Mouse (Mus musculus) heart, postnatal 25 days (tissue): ENCODE measurements around the gene Plekhf1. TPM values are rescaled to one million over a fixed set of nuclear protein-coding genes. Genes with fewer than 3 reads are reported as not detected.

Source experiments
- DNase-seq: peaks from one replicate; pipeline ENCODE4 v3.0.0; 2022; ENCODE audit warnings: low spot score
- intact Hi-C: fragments of 180-260 bp; cut with DNase I; formaldehyde crosslinking; loops from one replicate; pipeline ENCODE4 v1.15.1; 2025
- total RNA-seq, 2 experiments: library from RNA; stranded (reverse); gene quantifications; 2 replicates each; pipeline ENCODE4 v1.2.3; 2021

The Plekhf1 gene
- total RNA-seq, 2 experiments from 2014 or later = 9.5 to 9.9 TPM

GRCm38 (mm10) chr7:38190056-38190835 lies 37.6 kb downstream of the Plekhf1 start:
- no peak for DNase-seq
- intact Hi-C loops = no loop called here

GRCm38 (mm10) chr7:38189136-38189982 lies 38.5 kb downstream of the Plekhf1 start:
- no peak for DNase-seq
- intact Hi-C loops = loop anchor here (5.0 kb wide), 1 partner anchor 1497 kb away; no protein-coding TSS in a partner anchor

- intact Hi-C loops = loop anchor here (5.0 kb wide), 1 partner anchor 1496 kb away; no protein-coding TSS in a partner anchor
Observed at GRCm38 (mm10) chr7:38188281-38189075, 39.3 kb downstream of the Plekhf1 start.

GRCm38 (mm10) chr7:38187796-38188195 lies 40.0 kb downstream of the Plekhf1 start:
- no peak for DNase-seq
- intact Hi-C loops = loop anchor here (5.0 kb wide), 1 partner anchor 1495 kb away; no protein-coding TSS in a partner anchor

More at GRCm38 (mm10) chr7:38188281-38189075, 39.3 kb downstream of the Plekhf1 start:
- DNase-seq = no peak

- intact Hi-C loops = loop anchor here (5.0 kb wide), 1 partner anchor 1495 kb away; no protein-coding TSS in a partner anchor
- no peak for DNase-seq
Observed at GRCm38 (mm10) chr7:38186861-38187260, 41.0 kb downstream of the Plekhf1 start.

GRCm38 (mm10) chr7:38184786-38185185 lies 43.0 kb downstream of the Plekhf1 start:
- intact Hi-C loops = loop anchor here (5.0 kb wide), 1 partner anchor 1492 kb away; no protein-coding TSS in a partner anchor
- no peak for DNase-seq

GRCm38 (mm10) chr7:38184418-38184745 lies 43.4 kb downstream of the Plekhf1 start:
- no peak for DNase-seq
- intact Hi-C loops = no loop called here

GRCm38 (mm10) chr7:38183709-38184417 lies 44.0 kb downstream of the Plekhf1 start:
- DNase-seq = peak; percentile 70
- intact Hi-C loops = loop anchor here (2.0 kb wide), 2 partner anchors 45 to 83 kb away; partner anchors contain the start of gene Plekhf1

- DNase-seq = peak; percentile 6
- intact Hi-C loops = loop anchor here (1.0 to 2.0 kb wide), 3 partner anchors 18 to 84 kb away; partner anchors contain the start of gene Plekhf1
Observed at GRCm38 (mm10) chr7:38182962-38183687, 44.7 kb downstream of the Plekhf1 start, which contains the start of gene 1600014C10Rik. 1600014C10Rik (plus strand) TSS chr7:38183217.

- intact Hi-C loops = loop anchor here (1.0 to 2.0 kb wide), 3 partner anchors 19 to 84 kb away; partner anchors contain the start of gene Plekhf1
- peak; percentile 56 for DNase-seq
Observed at GRCm38 (mm10) chr7:38182596-38182961, 45.2 kb downstream of the Plekhf1 start.

GRCm38 (mm10) chr7:38181366-38181765 lies 46.5 kb downstream of the Plekhf1 start:
- intact Hi-C loops = no loop called here
- DNase-seq = no peak

- DNase-seq = no peak
- intact Hi-C loops = no loop called here
Observed at GRCm38 (mm10) chr7:38179896-38180295, 47.9 kb downstream of the Plekhf1 start.

GRCm38 (mm10) chr7:38176056-38176455 lies 51.8 kb downstream of the Plekhf1 start:
- intact Hi-C loops = no loop called here
- DNase-seq = no peak

- intact Hi-C loops = loop anchor here (5.0 kb wide), 1 partner anchor 38 kb away; no protein-coding TSS in a partner anchor
- DNase-seq = no peak
Observed at GRCm38 (mm10) chr7:38174321-38175148, 53.3 kb downstream of the Plekhf1 start.

GRCm38 (mm10) chr7:38173871-38174270 lies 53.9 kb downstream of the Plekhf1 start:
- intact Hi-C loops = loop anchor here (5.0 kb wide), 1 partner anchor 38 kb away; no protein-coding TSS in a partner anchor
- DNase-seq = no peak

- no peak for DNase-seq
- intact Hi-C loops = no loop called here
Observed at GRCm38 (mm10) chr7:38167724-38168141, 60.1 kb downstream of the Plekhf1 start.
